Mouse (Mus musculus): ENCODE measurements at regions not wholly inside any gene's neighbourhood (a gene's known extent, or its start where the extent isn't known, plus 50 kb on each side); places are given as distances from the start of the nearest gene placed in this dataset.

GRCm38 (mm10) chr3:100264991-100265390 lies 102.8 kb upstream of the Wdr3 start:
- TF ChIP-seq GATA1 (IDR thresholded peaks at IDR 0.05; ENCODE audit: borderline replicate concordance, low read length), result no peak
- TF ChIP-seq FLI1 (IDR thresholded peaks at IDR 0.05; ENCODE audit: low read length), result no peak

All from megakaryocyte, embryonic 14.5 days (primary cell).